Mouse (Mus musculus): ENCODE measurements at regions not wholly inside any gene's neighbourhood (a gene's known extent, or its start where the extent isn't known, plus 50 kb on each side); places are given as distances from the start of the nearest gene placed in this dataset.

DNA sequence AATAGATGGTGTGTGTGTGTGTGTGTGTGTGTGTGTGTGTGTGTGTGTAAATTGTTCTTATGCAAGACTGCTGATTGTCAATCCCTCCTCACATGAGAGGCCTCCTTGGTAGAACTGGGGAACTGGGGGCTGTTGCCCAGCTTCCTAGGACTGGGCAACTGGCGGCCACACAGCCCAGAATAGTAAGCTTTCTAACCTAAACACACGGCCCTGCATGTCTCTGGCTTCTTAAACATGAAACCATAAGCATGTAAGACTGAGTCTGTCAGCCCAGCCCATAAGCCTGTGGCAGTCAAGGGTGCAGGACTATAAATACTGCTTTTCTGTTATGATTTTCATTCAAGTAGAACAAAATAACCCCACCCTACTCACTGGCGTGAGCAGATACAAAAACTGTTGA, 60.7 kb downstream of the Ifng start:
- no peak for ATAC-seq (ENCODE audit: low FRiP score, low read depth)
- no peaks in the 10 kb centered on the region for H3K36me3 ChIP-seq
- no peak overlapping the region for H3K4me3 ChIP-seq
- peaks cover 3% of the 10 kb centered on the region for H3K4me1 ChIP-seq
- H3K27ac ChIP-seq (replicated peaks) = no peak overlapping the region
- H3K4me2 ChIP-seq (replicated peaks) = no peak overlapping the region
- H3K27me3 ChIP-seq = no peaks in the 10 kb centered on the region
- no peaks in the 10 kb centered on the region for H3K9me3 ChIP-seq
- 82% methylated on average over 3 of the region's 3 CpGs for WGBS
- no peak overlapping the region for H3K9ac ChIP-seq (replicated peaks)

DNA sequence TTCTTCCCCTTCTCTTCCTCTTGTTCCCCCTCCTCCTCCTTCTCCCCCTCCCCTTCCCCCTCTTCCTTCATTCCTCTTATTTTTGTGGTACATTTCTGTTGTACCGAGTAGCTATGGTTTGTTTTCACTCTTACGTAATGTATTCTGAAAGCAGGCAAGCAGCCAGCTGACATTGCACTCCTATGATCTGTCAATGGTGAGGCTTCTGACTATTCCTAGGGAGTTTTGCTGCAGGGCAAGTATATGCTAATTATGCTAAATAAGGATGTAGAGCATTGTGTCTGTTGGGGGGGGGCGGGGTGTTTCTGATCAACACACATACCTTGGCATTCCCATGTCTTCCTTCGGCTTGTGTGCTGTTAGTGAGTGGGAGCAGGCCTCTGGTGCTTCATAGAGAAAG, 64.0 kb downstream of the Ifng start:
- peaks cover 3% of the 10 kb centered on the region for H3K4me1 ChIP-seq
- WGBS = 69% methylated on average over 4 of the region's 4 CpGs
- H3K9me3 ChIP-seq = no peaks in the 10 kb centered on the region
- H3K4me2 ChIP-seq (replicated peaks) = no peak overlapping the region
- H3K36me3 ChIP-seq = no peaks in the 10 kb centered on the region
- H3K9ac ChIP-seq (replicated peaks) = no peak overlapping the region
- no peak overlapping the region for H3K4me3 ChIP-seq
- no peak overlapping the region for H3K27ac ChIP-seq (replicated peaks)
- no peak for ATAC-seq (ENCODE audit: low FRiP score, low read depth)
- H3K27me3 ChIP-seq = no peaks in the 10 kb centered on the region

DNA sequence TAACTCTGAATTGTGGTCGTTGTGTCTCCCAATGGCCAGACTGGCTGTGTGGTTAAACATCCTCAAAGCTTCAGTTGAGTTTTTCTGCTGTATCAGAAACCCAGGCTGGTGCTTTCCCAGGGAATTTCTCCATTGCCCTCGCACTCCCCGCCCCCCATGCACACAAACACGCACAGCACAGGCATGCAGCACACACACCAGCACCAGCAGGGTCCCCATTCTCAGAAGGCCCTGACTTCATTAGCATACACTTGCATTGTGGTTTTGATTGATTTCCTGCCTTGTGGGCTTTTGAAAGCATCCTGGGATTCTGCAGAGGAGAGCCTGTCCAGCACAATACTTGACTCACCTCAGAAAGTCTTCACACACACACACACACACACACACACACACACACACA, 65.3 kb downstream of the Ifng start:
- Histone ChIP-seq H3K36me3 (no peaks in the 10 kb centered on the region), H3K27me3 (no peaks in the 10 kb centered on the region), H3K9ac (replicated peaks) (no peak overlapping the region), H3K9me3 (no peaks in the 10 kb centered on the region), H3K4me3 (no peak overlapping the region), H3K4me2 (replicated peaks) (no peak overlapping the region), H3K27ac (replicated peaks) (no peak overlapping the region), H3K4me1 (peaks cover 3% of the 10 kb centered on the region)
- 40% methylated on average over 4 of the region's 4 CpGs for WGBS
- peak; percentile 76 for ATAC-seq (ENCODE audit: low FRiP score, low read depth)

DNA sequence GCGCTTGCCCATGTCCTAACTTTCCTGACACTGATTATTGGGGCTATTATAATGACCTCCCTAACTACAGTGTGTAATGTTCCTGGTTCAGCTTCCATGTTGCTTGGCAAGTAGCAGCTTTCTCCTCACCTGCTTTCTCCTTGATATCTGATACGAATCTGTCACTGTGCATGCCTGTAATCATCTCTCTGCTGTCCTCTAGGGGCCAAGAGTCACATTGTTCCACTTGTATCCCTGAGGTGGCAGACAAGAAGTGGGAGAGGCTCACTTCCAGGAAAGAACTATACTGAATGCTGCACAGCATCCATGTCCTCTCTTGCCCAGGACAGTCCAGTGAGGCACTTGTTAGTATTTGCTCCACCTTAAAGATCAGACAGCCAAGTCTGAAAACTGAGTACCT, 66.8 kb downstream of the Ifng start:
- no peak for ATAC-seq (ENCODE audit: low FRiP score, low read depth)
- no peaks in the 10 kb centered on the region for H3K27me3 ChIP-seq

DNA sequence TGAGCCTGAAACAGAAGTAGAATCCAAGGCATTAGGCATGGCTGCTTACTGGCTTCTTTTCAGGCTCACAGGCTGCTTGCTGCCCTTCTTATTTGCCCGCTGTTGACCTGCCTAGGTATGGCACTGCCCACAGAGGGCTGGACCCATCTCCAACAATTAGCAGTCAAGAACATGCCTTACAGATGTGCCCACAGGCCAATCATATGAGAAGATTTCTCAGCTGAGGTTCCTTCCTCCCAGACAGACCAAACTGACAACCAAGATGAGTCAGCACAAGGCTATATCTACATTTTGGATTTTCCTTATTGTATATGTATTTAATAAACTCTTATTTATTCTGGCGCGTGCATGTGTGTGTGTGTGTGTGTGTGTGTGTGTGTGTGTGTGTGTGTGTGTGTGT, 76.0 kb downstream of the Ifng start:
- H3K9me3 ChIP-seq = no peaks in the 10 kb centered on the region
- no peak overlapping the region for H3K9ac ChIP-seq (replicated peaks)
- H3K27me3 ChIP-seq = no peaks in the 10 kb centered on the region
- no peak for ATAC-seq (ENCODE audit: low FRiP score, low read depth)
- H3K4me1 ChIP-seq = no peaks in the 10 kb centered on the region
- H3K4me3 ChIP-seq = no peak overlapping the region
- H3K36me3 ChIP-seq = no peaks in the 10 kb centered on the region
- WGBS = 94% methylated on average over 3 of the region's 3 CpGs
- no peak overlapping the region for H3K4me2 ChIP-seq (replicated peaks)
- no peak overlapping the region for H3K27ac ChIP-seq (replicated peaks)

More for the DNA sequence above, 66.8 kb downstream of the Ifng start:
- 55% methylated on average over 2 of the region's 2 CpGs for WGBS
- Histone ChIP-seq H3K27ac (replicated peaks) (no peak overlapping the region), H3K36me3 (no peaks in the 10 kb centered on the region), H3K9me3 (no peaks in the 10 kb centered on the region), H3K9ac (replicated peaks) (no peak overlapping the region), H3K4me2 (replicated peaks) (no peak overlapping the region), H3K4me1 (peaks cover 3% of the 10 kb centered on the region), H3K4me3 (no peak overlapping the region)

DNA sequence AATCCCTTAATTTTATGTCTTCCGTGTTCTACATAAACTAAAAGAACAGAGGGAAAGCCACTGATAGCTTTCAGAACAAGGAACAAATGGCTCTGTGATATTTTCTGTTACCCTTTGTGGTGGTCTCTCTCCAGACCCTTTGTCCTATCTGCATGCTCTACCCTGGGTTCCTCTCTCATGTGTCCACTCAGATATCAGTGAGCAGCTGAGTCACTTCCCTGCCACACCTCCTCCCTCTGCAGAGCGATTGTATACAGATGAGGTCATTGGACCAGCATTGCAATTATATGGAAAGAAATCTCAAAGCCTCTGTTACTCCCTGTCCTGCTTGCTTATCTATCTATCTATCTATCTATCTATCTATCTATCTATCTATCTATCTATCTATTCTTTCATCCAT, 77.1 kb downstream of the Ifng start:
- no peak for ATAC-seq (ENCODE audit: low FRiP score, low read depth)
- no peaks in the 10 kb centered on the region for H3K9me3 ChIP-seq
- H3K4me3 ChIP-seq = no peak overlapping the region
- H3K27ac ChIP-seq (replicated peaks) = no peak overlapping the region
- WGBS = 88% methylated on average over 2 of the region's 2 CpGs
- no peaks in the 10 kb centered on the region for H3K36me3 ChIP-seq
- no peaks in the 10 kb centered on the region for H3K4me1 ChIP-seq
- H3K27me3 ChIP-seq = no peaks in the 10 kb centered on the region
- H3K4me2 ChIP-seq (replicated peaks) = no peak overlapping the region
- H3K9ac ChIP-seq (replicated peaks) = no peak overlapping the region

DNA sequence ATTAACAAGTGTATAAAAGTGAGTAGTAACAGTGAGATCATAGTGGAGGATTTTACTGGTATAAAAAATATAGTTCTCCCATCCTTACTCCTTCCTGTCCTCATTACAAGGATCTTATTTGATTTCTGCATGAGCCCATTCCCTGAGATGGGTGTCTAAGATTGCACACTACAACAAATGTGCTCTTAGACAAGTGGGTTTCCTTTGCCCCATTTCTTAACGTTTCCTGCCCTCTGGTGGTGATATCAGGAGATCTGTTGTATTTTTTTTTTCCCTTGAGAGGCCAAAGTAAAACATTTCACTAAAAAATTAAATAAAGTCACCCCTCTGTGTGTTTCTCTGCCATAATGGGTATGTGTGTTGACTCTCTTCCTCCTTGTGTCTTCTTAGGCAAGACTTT, 105.1 kb downstream of the Ifng start:
- Histone ChIP-seq H3K9me3 (no peaks in the 10 kb centered on the region), H3K4me3 (no peak overlapping the region)
- 21% methylated on average over 1 of the region's 1 CpGs for WGBS

DNA sequence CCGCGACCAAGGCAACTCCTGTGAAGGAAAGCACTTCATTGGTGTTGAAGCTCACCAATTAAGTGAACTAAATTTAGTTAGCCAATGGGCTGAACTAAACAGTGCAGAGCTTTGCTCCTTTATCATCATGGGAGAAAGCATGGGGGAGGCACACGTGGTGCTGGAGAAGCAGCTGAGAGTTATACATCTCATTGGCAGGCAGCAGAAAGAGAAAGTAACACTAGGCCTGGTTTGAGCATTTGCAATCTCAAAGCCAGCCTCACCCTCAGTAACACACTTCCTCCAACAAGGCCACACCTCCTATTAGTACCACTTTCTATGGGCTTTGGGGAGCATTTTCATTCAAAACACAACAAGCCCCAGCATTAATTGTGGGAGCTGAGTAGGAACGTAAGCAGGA, 109.4 kb downstream of the Ifng start:
- Histone ChIP-seq H3K36me3 (no peaks in the 10 kb centered on the region), H3K27me3 (no peaks in the 10 kb centered on the region), H3K9me3 (no peaks in the 10 kb centered on the region), H3K9ac (replicated peaks) (no peak overlapping the region), H3K4me1 (no peaks in the 10 kb centered on the region), H3K4me3 (no peak overlapping the region), H3K4me2 (replicated peaks) (no peak overlapping the region), H3K27ac (replicated peaks) (no peak overlapping the region)
- no peak for ATAC-seq (ENCODE audit: low FRiP score, low read depth)
- WGBS = 85% methylated on average over 4 of the region's 4 CpGs

More for the DNA sequence above, 105.1 kb downstream of the Ifng start:
- no peak for ATAC-seq (ENCODE audit: low FRiP score, low read depth)
- H3K36me3 ChIP-seq = no peaks in the 10 kb centered on the region
- H3K4me2 ChIP-seq (replicated peaks) = no peak overlapping the region
- H3K9ac ChIP-seq (replicated peaks) = no peak overlapping the region
- H3K27ac ChIP-seq (replicated peaks) = no peak overlapping the region
- no peaks in the 10 kb centered on the region for H3K27me3 ChIP-seq
- H3K4me1 ChIP-seq = no peaks in the 10 kb centered on the region

DNA sequence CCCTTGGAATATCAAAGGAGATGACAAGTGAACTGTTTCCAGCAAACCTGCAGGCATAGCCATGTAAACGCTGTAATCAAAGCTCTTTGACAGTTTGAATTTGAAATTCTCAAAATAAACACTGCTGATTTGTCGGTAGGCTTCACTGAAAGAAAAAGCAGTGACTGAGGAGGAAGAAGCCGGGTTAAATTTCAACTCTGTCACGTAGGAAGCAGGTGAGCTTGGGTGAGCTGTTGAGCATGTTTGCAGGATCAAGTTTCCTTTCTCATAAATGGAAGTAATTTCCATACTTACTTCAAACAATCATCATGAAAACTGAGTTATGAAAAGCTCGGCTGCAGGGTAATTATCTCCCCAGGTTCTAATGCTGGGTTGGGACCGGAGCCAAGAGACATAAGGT, 118.0 kb downstream of the Ifng start:
- Histone ChIP-seq H3K27me3 (no peaks in the 10 kb centered on the region), H3K27ac (replicated peaks) (no peak overlapping the region), H3K4me2 (replicated peaks) (no peak overlapping the region), H3K36me3 (no peaks in the 10 kb centered on the region), H3K4me3 (no peak overlapping the region), H3K4me1 (no peaks in the 10 kb centered on the region), H3K9ac (replicated peaks) (no peak overlapping the region), H3K9me3 (no peaks in the 10 kb centered on the region)
- no peak for ATAC-seq (ENCODE audit: low FRiP score, low read depth)
- WGBS = 82% methylated on average over 6 of the region's 6 CpGs

DNA sequence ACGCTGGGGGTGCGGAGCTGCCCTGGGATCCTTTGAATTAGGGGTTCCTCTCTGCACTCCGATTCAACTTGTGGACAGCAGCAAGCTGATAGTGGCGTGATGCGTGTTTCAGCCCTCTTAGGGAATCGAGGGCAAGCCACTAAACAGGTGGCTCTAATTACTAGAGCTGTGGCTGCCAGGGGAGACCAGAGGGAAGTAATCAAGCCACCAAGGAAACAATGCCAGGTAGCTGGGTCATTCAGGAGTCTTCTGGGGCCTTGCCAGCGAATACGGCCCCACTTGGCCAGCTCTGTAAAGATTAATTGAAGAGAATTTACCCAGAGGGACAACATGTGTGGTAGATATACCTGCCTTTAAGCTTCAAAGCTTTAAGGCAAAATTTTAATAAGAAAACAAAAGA, 123.2 kb downstream of the Ifng start:
- no peaks in the 10 kb centered on the region for H3K9me3 ChIP-seq
- no peaks in the 10 kb centered on the region for H3K4me1 ChIP-seq
- 93% methylated on average over 8 of the region's 8 CpGs for WGBS
- H3K27ac ChIP-seq (replicated peaks) = no peak overlapping the region
- no peak for ATAC-seq (ENCODE audit: low FRiP score, low read depth)
- no peak overlapping the region for H3K9ac ChIP-seq (replicated peaks)
- no peaks in the 10 kb centered on the region for H3K36me3 ChIP-seq
- H3K27me3 ChIP-seq = no peaks in the 10 kb centered on the region
- H3K4me2 ChIP-seq (replicated peaks) = no peak overlapping the region
- no peak overlapping the region for H3K4me3 ChIP-seq

DNA sequence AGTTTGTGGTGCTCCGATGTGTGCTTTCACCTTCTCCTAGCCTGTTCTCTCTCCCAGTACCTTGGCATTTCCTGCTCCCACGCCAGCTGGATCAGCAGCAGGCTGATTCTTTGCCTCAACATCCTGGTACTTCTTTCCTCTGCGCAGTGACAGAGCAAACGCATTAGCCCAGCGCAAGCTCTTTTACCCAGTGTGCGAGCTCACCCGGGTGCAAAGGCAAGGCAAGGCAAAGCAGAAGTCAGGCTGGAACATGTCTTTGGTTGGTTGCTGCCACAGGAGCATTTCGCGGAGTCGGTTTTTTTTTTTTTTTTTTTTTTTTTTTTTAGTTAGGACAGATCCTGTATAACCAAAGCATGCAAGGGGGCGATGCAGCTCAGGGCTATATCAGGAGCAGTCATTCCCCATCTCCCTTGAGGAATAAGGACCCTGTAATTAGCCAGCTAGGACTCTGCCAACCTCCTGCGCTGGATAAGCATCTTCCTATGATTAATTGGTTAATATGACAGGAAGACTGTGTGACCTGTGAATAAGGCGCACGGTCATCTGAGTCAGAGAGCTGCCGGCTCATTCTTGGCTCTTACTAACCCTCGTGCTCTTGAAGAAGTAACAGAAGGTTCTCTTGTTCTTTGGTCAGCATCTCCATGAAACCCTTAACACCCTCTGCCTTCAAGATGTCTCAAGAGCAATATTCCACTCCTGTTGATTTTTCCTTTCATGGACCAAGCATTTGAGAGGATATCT, 123.9 kb downstream of the Ifng start:
- ATAC-seq (ENCODE audit: low FRiP score, low read depth) = no peak
- no peak overlapping the region for H3K9ac ChIP-seq (replicated peaks)
- no peak overlapping the region for H3K4me3 ChIP-seq
- 86% methylated on average over 16 of the region's 16 CpGs for WGBS
- H3K9me3 ChIP-seq = no peaks in the 10 kb centered on the region
- H3K27me3 ChIP-seq = no peaks in the 10 kb centered on the region
- H3K36me3 ChIP-seq = no peaks in the 10 kb centered on the region
- H3K27ac ChIP-seq (replicated peaks) = no peak overlapping the region
- H3K4me2 ChIP-seq (replicated peaks) = no peak overlapping the region
- no peaks in the 10 kb centered on the region for H3K4me1 ChIP-seq

DNA sequence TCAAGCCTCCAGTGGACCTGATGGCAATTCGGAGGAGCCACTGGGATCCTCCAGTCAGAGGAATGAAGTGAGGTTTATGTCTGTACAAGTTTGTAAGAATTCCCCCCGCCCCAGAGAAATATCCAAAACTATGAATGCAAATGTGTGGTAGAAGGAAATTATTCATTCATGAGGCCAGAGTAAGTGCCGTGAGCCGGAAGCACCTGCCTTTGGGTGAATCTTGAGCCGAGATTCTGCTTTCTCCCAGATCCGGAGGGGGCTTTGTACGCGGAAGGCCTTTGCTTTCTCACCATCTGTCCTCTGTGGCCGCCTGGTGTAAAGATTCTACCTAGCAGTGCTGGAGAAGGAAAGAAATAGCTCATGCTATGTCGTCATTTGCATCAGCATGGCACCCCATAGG, 127.8 kb downstream of the Ifng start:
- H3K36me3 ChIP-seq = no peaks in the 10 kb centered on the region
- ATAC-seq (ENCODE audit: low FRiP score, low read depth) = no peak
- no peak overlapping the region for H3K27ac ChIP-seq (replicated peaks)
- WGBS = 87% methylated on average over 10 of the region's 10 CpGs
- no peak overlapping the region for H3K4me2 ChIP-seq (replicated peaks)
- no peaks in the 10 kb centered on the region for H3K4me1 ChIP-seq
- no peaks in the 10 kb centered on the region for H3K9me3 ChIP-seq
- H3K4me3 ChIP-seq = no peak overlapping the region
- no peaks in the 10 kb centered on the region for H3K27me3 ChIP-seq
- no peak overlapping the region for H3K9ac ChIP-seq (replicated peaks)

DNA sequence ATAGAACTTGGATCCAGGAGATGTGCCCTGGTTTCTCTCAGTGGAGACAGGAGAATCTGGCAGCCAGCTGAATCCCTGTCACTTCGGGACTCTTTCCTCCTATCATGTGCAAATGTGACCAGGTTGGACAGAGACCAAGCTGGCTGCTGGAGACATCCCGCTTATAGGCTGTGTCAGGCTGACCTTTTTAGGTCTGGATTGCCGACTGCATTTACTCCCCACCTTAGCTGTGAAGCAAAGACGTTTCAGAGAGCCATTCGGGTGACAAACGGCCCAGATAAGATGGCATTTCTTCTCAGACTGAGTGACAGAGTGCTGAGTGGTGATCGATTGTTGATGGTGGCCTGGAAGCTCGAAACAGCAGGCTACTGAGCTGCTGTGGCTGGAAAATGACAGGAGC, 128.6 kb downstream of the Ifng start:
- 74% methylated on average over 8 of the region's 8 CpGs for WGBS
- no peak overlapping the region for H3K4me2 ChIP-seq (replicated peaks)
- H3K36me3 ChIP-seq = no peaks in the 10 kb centered on the region
- no peak overlapping the region for H3K27ac ChIP-seq (replicated peaks)
- H3K4me3 ChIP-seq = no peak overlapping the region
- H3K9ac ChIP-seq (replicated peaks) = no peak overlapping the region
- H3K9me3 ChIP-seq = no peaks in the 10 kb centered on the region
- H3K27me3 ChIP-seq = no peaks in the 10 kb centered on the region
- no peaks in the 10 kb centered on the region for H3K4me1 ChIP-seq
- no peak for ATAC-seq (ENCODE audit: low FRiP score, low read depth)
